Mouse (Mus musculus) embryonic facial prominence, embryonic 13.5 days (tissue): Measurements from ENCODE around the gene Tmem138. TPM values are rescaled to one million over a fixed set of nuclear protein-coding genes. Genes with fewer than 3 reads are reported as not detected.
"Not testable (repeated sequence)": the region's sequence is repeated elsewhere in the genome, so short reads cannot be mapped to it uniquely, and the experiment has no call there.

Source experiments
- ATAC-seq: fragments of 200-750 bp; cut with Nextera tagmentation; 2 replicates; pipeline ENCODE4 v1.8.0; 2017; ENCODE audit warnings: low read depth; ENCODE audit not compliant: insufficient number of reproducible peaks, insufficient read depth, low FRiP score, low TSS enrichment
- H3K27ac ChIP-seq: fragments of 300-500 bp; sonication (generic); 2 replicates; pipeline ENCODE4 v1.5.1; 2015; ENCODE audit warnings: moderate library complexity, mild to moderate bottlenecking, inconsistent platforms
- H3K27me3 ChIP-seq: fragments of 300-500 bp; sonication (generic); 2 replicates; pipeline ENCODE4 v1.6.1; 2015; ENCODE audit warnings: mild to moderate bottlenecking, inconsistent platforms
- H3K36me3 ChIP-seq: fragments of 300-500 bp; sonication (generic); 2 replicates; pipeline ENCODE4 v1.6.1; 2015; ENCODE audit warnings: mild to moderate bottlenecking, inconsistent platforms
- H3K4me1 ChIP-seq: fragments of 300-500 bp; sonication (generic); 2 replicates; pipeline ENCODE4 v1.6.1; 2015; ENCODE audit warnings: inconsistent platforms
- H3K4me2 ChIP-seq: fragments of 300-500 bp; sonication (generic); 2 replicates; pipeline ENCODE4 v1.6.1; 2015; ENCODE audit warnings: moderate library complexity, mild to moderate bottlenecking, inconsistent platforms
- H3K4me3 ChIP-seq: fragments of 300-500 bp; sonication (generic); 2 replicates; pipeline ENCODE4 v1.5.1; 2015; ENCODE audit warnings: mild to moderate bottlenecking, inconsistent platforms
- H3K9ac ChIP-seq: fragments of 300-500 bp; sonication (generic); 2 replicates; pipeline ENCODE4 v1.6.1; 2015; ENCODE audit warnings: mild to moderate bottlenecking, inconsistent platforms
- H3K9me3 ChIP-seq: fragments of 300-500 bp; sonication (generic); 2 replicates; pipeline ENCODE4 v1.6.1; 2016; ENCODE audit warnings: inconsistent platforms
- WGBS: fragments of 180-500 bp; shearing (Covaris S2); methylation state at CpG from one replicate; pipeline ENCODE4 v1.1.7; 2015; ENCODE audit warnings: mixed read lengths; 5-methylcytosine and 5-hydroxymethylcytosine counted together
- polyA plus RNA-seq: library from polyadenylated mRNA; unstranded; fragments of >200 nt; fragmentation: Nextera tagmentation; extraction: Ambion mirVana; gene quantifications from 2 replicates; pipeline ENCODE4 v1.2.1, GENCODE M21; 2015

The Tmem138 gene
- polyA plus RNA-seq, 1 experiment from 2014 or later: 38.3 TPM

GRCm38 (mm10) chr19:10564278-10564677, 12.9 kb downstream of the Tmem138 start:
- peaks cover 4% of the 10 kb centered on the region; the same call in 1 of the 2 replicates for H3K36me3 ChIP-seq
- no peak overlapping the region for H3K4me3 ChIP-seq
- H3K27ac ChIP-seq: no peak overlapping the region
- no peak for ATAC-seq
- WGBS: 83% methylated on average over 6 of the region's 6 CpGs
- no peaks in the 10 kb centered on the region for H3K27me3 ChIP-seq
- no peaks in the 10 kb centered on the region for H3K9me3 ChIP-seq
- H3K4me2 ChIP-seq: no peak overlapping the region
- no peaks in the 10 kb centered on the region for H3K4me1 ChIP-seq
- H3K9ac ChIP-seq: no peak overlapping the region

- Histone ChIP-seq H3K27me3 (no peaks in the 10 kb centered on the region), H3K4me3 (no peak overlapping the region), H3K36me3 (no peaks in the 10 kb centered on the region), H3K9me3 (no peaks in the 10 kb centered on the region), H3K27ac (no peak overlapping the region), H3K4me1 (no peaks in the 10 kb centered on the region), H3K4me2 (no peak overlapping the region), H3K9ac (no peak overlapping the region)
- 30% methylated on average over 5 of the region's 5 CpGs for WGBS
- ATAC-seq: no peak
Observed at GRCm38 (mm10) chr19:10562351-10562750, 14.8 kb downstream of the Tmem138 start.

GRCm38 (mm10) chr19:10561558-10562314, 15.4 kb downstream of the Tmem138 start:
- no peak for ATAC-seq
- H3K27ac ChIP-seq: no peak overlapping the region
- no peaks in the 10 kb centered on the region for H3K9me3 ChIP-seq
- H3K36me3 ChIP-seq: no peaks in the 10 kb centered on the region
- peak overlapping the region; percentile 4; the same call in 1 of the 2 replicates for H3K9ac ChIP-seq
- 45% methylated on average over 6 of the region's 6 CpGs for WGBS
- no peak overlapping the region for H3K4me2 ChIP-seq
- no peak overlapping the region for H3K4me3 ChIP-seq
- H3K4me1 ChIP-seq: no peaks in the 10 kb centered on the region
- H3K27me3 ChIP-seq: no peaks in the 10 kb centered on the region

- H3K27me3 ChIP-seq: no peaks in the 10 kb centered on the region
- H3K27ac ChIP-seq: no peak overlapping the region
- H3K4me1 ChIP-seq: peaks cover 8% of the 10 kb centered on the region
- 40% methylated on average over 5 of the region's 5 CpGs for WGBS
- H3K36me3 ChIP-seq: no peaks in the 10 kb centered on the region
- no peak overlapping the region for H3K4me3 ChIP-seq
- no peak overlapping the region for H3K9ac ChIP-seq
- H3K4me2 ChIP-seq: no peak overlapping the region
- no peaks in the 10 kb centered on the region for H3K9me3 ChIP-seq
- no peak for ATAC-seq
Observed at GRCm38 (mm10) chr19:10560108-10560507, 17.1 kb downstream of the Tmem138 start.

- H3K36me3 ChIP-seq, H3K9me3 ChIP-seq, H3K27me3 ChIP-seq, ATAC-seq, H3K4me2 ChIP-seq, H3K9ac ChIP-seq, H3K27ac ChIP-seq, H3K4me3 ChIP-seq: not testable (repeated sequence)
- H3K4me1 ChIP-seq: peaks cover 15% of the 10 kb centered on the region
- 80% methylated on average over 4 of the region's 4 CpGs for WGBS
Observed at GRCm38 (mm10) chr19:10557837-10558375, 19.3 kb downstream of the Tmem138 start.

- no peak overlapping the region for H3K9ac ChIP-seq
- ATAC-seq: no peak
- 59% methylated on average over 2 of the region's 2 CpGs for WGBS
- H3K9me3 ChIP-seq: no peaks in the 10 kb centered on the region
- H3K4me1 ChIP-seq: peaks cover 15% of the 10 kb centered on the region
- H3K4me3 ChIP-seq: no peak overlapping the region
- no peak overlapping the region for H3K4me2 ChIP-seq
- H3K27ac ChIP-seq: no peak overlapping the region
- H3K36me3 ChIP-seq: peaks cover 9% of the 10 kb centered on the region
- H3K27me3 ChIP-seq: no peaks in the 10 kb centered on the region
Observed at GRCm38 (mm10) chr19:10557430-10557829, 19.7 kb downstream of the Tmem138 start.

GRCm38 (mm10) chr19:10557001-10557400, 20.2 kb downstream of the Tmem138 start:
- WGBS: 53% methylated on average over 2 of the region's 2 CpGs
- ATAC-seq: no peak
- peaks cover 12% of the 10 kb centered on the region for H3K36me3 ChIP-seq
- no peak overlapping the region for H3K4me3 ChIP-seq
- H3K27me3 ChIP-seq: no peaks in the 10 kb centered on the region
- no peak overlapping the region for H3K27ac ChIP-seq
- no peak overlapping the region for H3K4me2 ChIP-seq
- H3K9ac ChIP-seq: no peak overlapping the region
- peaks cover 15% of the 10 kb centered on the region for H3K4me1 ChIP-seq
- no peaks in the 10 kb centered on the region for H3K9me3 ChIP-seq

- peak within 1 kb of the TSS; percentile 77 for H3K9ac ChIP-seq
- WGBS: 1% methylated on average over 43 of the region's 43 CpGs
- H3K4me1 ChIP-seq: peaks cover 15% of the 10 kb centered on the region
- H3K9me3 ChIP-seq: no peaks in the 10 kb centered on the region
- peak within 1 kb of the TSS; percentile 66 for H3K27ac ChIP-seq
- peaks cover 22% of the 10 kb centered on the region for H3K36me3 ChIP-seq
- peak within 1 kb of the TSS; percentile 77 for H3K4me2 ChIP-seq
- peak within 1 kb of the TSS; percentile 66 for H3K4me3 ChIP-seq
- ATAC-seq: peak; percentile 95
- no peaks in the 10 kb centered on the region for H3K27me3 ChIP-seq
Observed at GRCm38 (mm10) chr19:10555624-10556510, 21.3 kb downstream of the Tmem138 start, which contains the start of gene Tmem216. TSS of gene Tmem216 (minus strand) at chr19:10556238.

GRCm38 (mm10) chr19:10539454-10539853, 37.7 kb downstream of the Tmem138 start:
- ATAC-seq: no peak
- Histone ChIP-seq H3K27me3 (no peaks in the 10 kb centered on the region), H3K27ac (no peak overlapping the region), H3K4me2 (no peak overlapping the region), H3K9ac (no peak overlapping the region), H3K36me3 (peaks cover 88% of the 10 kb centered on the region), H3K4me1 (no peaks in the 10 kb centered on the region), H3K4me3 (no peak overlapping the region), H3K9me3 (no peaks in the 10 kb centered on the region)
- 96% methylated on average over 5 of the region's 5 CpGs for WGBS

GRCm38 (mm10) chr19:10530082-10530481, 47.1 kb downstream of the Tmem138 start:
- no peak overlapping the region for H3K27ac ChIP-seq
- no peaks in the 10 kb centered on the region for H3K27me3 ChIP-seq
- no peak overlapping the region for H3K4me2 ChIP-seq
- no peaks in the 10 kb centered on the region for H3K9me3 ChIP-seq
- no peak for ATAC-seq
- H3K9ac ChIP-seq: no peak overlapping the region
- H3K4me3 ChIP-seq: no peak overlapping the region
- peaks cover 16% of the 10 kb centered on the region for H3K4me1 ChIP-seq
- peaks cover 60% of the 10 kb centered on the region for H3K36me3 ChIP-seq
- 92% methylated on average over 1 of the region's 1 CpGs for WGBS

GRCm38 (mm10) chr19:10525910-10526309, 51.3 kb downstream of the Tmem138 start, which contains the start of gene Sdhaf2:
TSS of gene Sdhaf2 (minus strand) at chr19:10526142.
- no peak for ATAC-seq
- H3K9me3 ChIP-seq: no peaks in the 10 kb centered on the region
- WGBS: 0% methylated on average over 11 of the region's 11 CpGs

More at GRCm38 (mm10) chr19:10525910-10526309, 51.3 kb downstream of the Tmem138 start, which contains the start of gene Sdhaf2:
- Histone ChIP-seq H3K4me1 (peaks cover 21% of the 10 kb centered on the region), H3K4me3 (peak within 1 kb of the TSS; percentile 94), H3K9ac (peak within 1 kb of the TSS; percentile 99), H3K27me3 (no peaks in the 10 kb centered on the region), H3K27ac (peak within 1 kb of the TSS; percentile 98), H3K4me2 (peak within 1 kb of the TSS; percentile 74), H3K36me3 (peaks cover 24% of the 10 kb centered on the region)
